Mouse (Mus musculus) spleen, adult 2 months (tissue): ENCODE measurements around the gene Gm14226. TPM values are rescaled to one million over a fixed set of nuclear protein-coding genes. Genes with fewer than 3 reads are reported as not detected.

ENCODE experiments used
- DNase-seq, 2 experiments: peaks; one replicate each; pipeline versions ENCODE4 v3.0.0 to v3.0.0-alpha.2; 2012 to 2021; ENCODE audit warnings: low spot score in 2 of 2, low read depth in 1 of 2
- H3K27ac ChIP-seq: fragments of 200-500 bp; 2 replicates; pipeline ENCODE4 v1.5.1; 2012; ENCODE audit warnings: low read length, inconsistent platforms; ENCODE audit not compliant: insufficient read depth
- H3K27me3 ChIP-seq: fragments of 200-500 bp; 2 replicates; pipeline ENCODE4 v1.6.1; 2012; ENCODE audit warnings: mild to moderate bottlenecking, moderate library complexity, low read length, inconsistent platforms; ENCODE audit not compliant: control insufficient read depth, insufficient read depth
- H3K36me3 ChIP-seq: fragments of 200-500 bp; 2 replicates; pipeline ENCODE4 v1.6.1; 2012; ENCODE audit warnings: mild to moderate bottlenecking, low read length, inconsistent platforms; ENCODE audit not compliant: control insufficient read depth, insufficient read depth
- H3K4me1 ChIP-seq: fragments of 200-500 bp; 2 replicates; pipeline ENCODE4 v1.6.1; 2011; ENCODE audit warnings: inconsistent platforms; ENCODE audit not compliant: control insufficient read depth, insufficient read depth, insufficient read length
- H3K4me3 ChIP-seq: fragments of 200-500 bp; 2 replicates; pipeline ENCODE4 v1.5.1; 2011; ENCODE audit warnings: mild to moderate bottlenecking, inconsistent platforms; ENCODE audit not compliant: insufficient read depth, insufficient read length; ENCODE audit errors: extremely low read depth
- CTCF ChIP-seq: fragments of 200-500 bp; IDR thresholded peaks from 2 replicates; pipeline ENCODE4 v1.5.1; 2011; ENCODE audit warnings: mild to moderate bottlenecking, inconsistent platforms; ENCODE audit not compliant: insufficient read depth, insufficient read length, insufficient replicate concordance; ENCODE audit errors: extremely low read depth
- POLR2A ChIP-seq: fragments of 200-500 bp; IDR thresholded peaks from 2 replicates; pipeline ENCODE4 v1.6.1; 2011; ENCODE audit warnings: low read depth, low read length, inconsistent platforms
- WGBS: fragments of 180-500 bp; shearing (Covaris S2); methylation state at CpG from one replicate; pipeline ENCODE4 v1.1.7; 2018; 5-methylcytosine and 5-hydroxymethylcytosine counted together
- polyA plus RNA-seq: library from polyadenylated mRNA; depleted of rRNA; stranded (reverse); fragments of >200 nt; gene quantifications from 2 replicates; pipeline ENCODE4 v1.2.3, GENCODE M21; 2012; rRNA removed

The Gm14226 gene
- polyA plus RNA-seq, 1 experiment = 3.2 TPM

DNA sequence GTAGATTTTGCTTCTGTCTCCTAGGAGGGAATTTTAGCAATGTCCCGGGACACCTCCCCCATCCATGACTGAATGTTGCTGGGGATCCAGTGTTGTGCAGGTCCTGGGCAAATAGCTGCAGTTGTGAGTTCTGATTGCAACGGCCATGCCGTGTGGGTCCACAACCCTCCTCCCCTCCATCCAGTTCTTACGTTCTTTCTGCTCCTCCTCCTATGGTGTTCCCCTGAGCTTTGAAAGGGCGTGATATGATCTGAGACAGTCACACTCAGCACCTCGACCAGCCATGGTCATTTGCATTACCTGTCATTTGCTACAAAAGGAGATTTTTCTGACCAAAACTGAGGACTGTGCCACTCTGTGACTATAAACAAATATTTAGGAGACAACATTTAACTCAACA lies 57.6 kb downstream of the Gm14226 start:
- Histone ChIP-seq H3K27me3 (no peaks in the 10 kb centered on the region), H3K4me1 (peaks cover 7% of the 10 kb centered on the region; the same call in 1 of the 2 replicates), H3K36me3 (no peaks in the 10 kb centered on the region), H3K27ac (no peak overlapping the region), H3K4me3 (no peak overlapping the region)
- no peak for TF ChIP-seq CTCF
- TF ChIP-seq POLR2A = no peak
- DNase-seq = no peak
- WGBS = 81% methylated on average over 6 of the region's 6 CpGs

Other genes with a start within 250 kb of the Gm14226 start
- not detected in 2 replicates for gene Gm14214, start 248.2 kb upstream of the Gm14226 start, polyA plus RNA-seq
- 153 and 204 TPM in 2 replicates for gene Raly, start 227.2 kb upstream of the Gm14226 start, polyA plus RNA-seq
- gene a, start 226.9 kb upstream of the Gm14226 start, polyA plus RNA-seq = 0.47 TPM in 1 of 2 replicates, not detected in the other
- gene Eif2s2, start 125.3 kb upstream of the Gm14226 start, polyA plus RNA-seq = 3.6 TPM in 2 replicates
- 44.2 and 44.5 TPM in 2 replicates for gene Ahcy, start 56.2 kb downstream of the Gm14226 start, polyA plus RNA-seq
- gene Itch, start 115.2 kb downstream of the Gm14226 start, polyA plus RNA-seq = 6.9 and 7.1 TPM in 2 replicates
- 76.8 and 79.1 TPM in 2 replicates for gene Dynlrb1, start 218.3 kb downstream of the Gm14226 start, polyA plus RNA-seq